Mouse (Mus musculus): ENCODE results near the gene Srarp.

GRCm38 (mm10) chr4:141433191-141433590 lies 2.7 kb downstream of the Srarp start:
- TF ChIP-seq ZNF384 (IDR thresholded peaks at IDR 0.05; ENCODE audit: low read depth, low read length): no peak
- no peak for TF ChIP-seq ZC3H11A (IDR thresholded peaks at IDR 0.05; ENCODE audit: borderline replicate concordance, low read depth, low read length)
- TF ChIP-seq CHD2 (IDR thresholded peaks at IDR 0.05; ENCODE audit: low read depth, low read length): no peak
